Mouse (Mus musculus) forebrain, postnatal 0 days (tissue): ENCODE measurements around the gene Zfp384. TPM values are rescaled to one million over a fixed set of nuclear protein-coding genes. Genes with fewer than 3 reads are reported as not detected.
A peak's percentile ranks its signal among the peaks of the same experiment; 100 is the strongest.
"Not testable (repeated sequence)": the region's sequence is repeated elsewhere in the genome, so short reads cannot be mapped to it uniquely, and the experiment has no call there.

Source experiments
- ATAC-seq: fragments of 200-750 bp; cut with Nextera tagmentation; 2 replicates; pipeline ENCODE4 v1.8.0; 2017; ENCODE audit warnings: mild to moderate bottlenecking, moderate library complexity
- DNase-seq: peaks from one replicate; pipeline ENCODE4 v3.0.0-alpha.2; 2015
- H3K27ac ChIP-seq: fragments of 300-500 bp; sonication (generic); 2 replicates; pipeline ENCODE4 v1.5.1; 2014; ENCODE audit warnings: low read depth, mild to moderate bottlenecking, antibody characterized with exemption, low read length, moderate library complexity, mixed read lengths
- H3K27me3 ChIP-seq: fragments of 300-500 bp; sonication (generic); 2 replicates; pipeline ENCODE4 v1.6.1; 2014; ENCODE audit warnings: mild to moderate bottlenecking, low read length, mixed read lengths; ENCODE audit not compliant: insufficient read depth
- H3K36me3 ChIP-seq: fragments of 300-500 bp; sonication (generic); 2 replicates; pipeline ENCODE4 v1.6.1; 2014; ENCODE audit warnings: mild to moderate bottlenecking, moderate library complexity; ENCODE audit not compliant: insufficient read depth
- H3K4me1 ChIP-seq: fragments of 300-500 bp; sonication (generic); 2 replicates; pipeline ENCODE4 v1.6.1; 2014; ENCODE audit warnings: antibody characterized with exemption; ENCODE audit not compliant: insufficient read depth
- H3K4me2 ChIP-seq: fragments of 300-500 bp; sonication (generic); 2 replicates; pipeline ENCODE4 v1.6.1; 2014; ENCODE audit warnings: low read depth, mild to moderate bottlenecking, moderate library complexity
- H3K4me3 ChIP-seq: fragments of 300-500 bp; sonication (generic); 2 replicates; pipeline ENCODE4 v1.5.1; 2014; ENCODE audit warnings: low read depth, low read length, mixed read lengths
- H3K9ac ChIP-seq: fragments of 300-500 bp; sonication (generic); 2 replicates; pipeline ENCODE4 v1.6.1; 2014; ENCODE audit warnings: mild to moderate bottlenecking
- H3K9me3 ChIP-seq: fragments of 300-500 bp; sonication (generic); 2 replicates; pipeline ENCODE4 v1.6.1; 2016; ENCODE audit warnings: low read length
- CTCF ChIP-seq: sonication (generic); IDR thresholded peaks from 2 replicates; pipeline ENCODE4 v1.5.1; 2016; ENCODE audit warnings: antibody characterized with exemption, control low read depth, low read depth
- WGBS: fragments of 180-500 bp; shearing (Covaris S2); extraction: QIAGEN DNeasy Blood & Tissue Kit; methylation state at CpG from one replicate; pipeline ENCODE4 v1.1.7; 2014; 5-methylcytosine and 5-hydroxymethylcytosine counted together
- polyA plus RNA-seq: library from polyadenylated mRNA; unstranded; fragments of >200 nt; fragmentation: Nextera tagmentation; extraction: Ambion mirVana; gene quantifications from 2 replicates; pipeline ENCODE4 v1.2.1, GENCODE M21; 2015
- total RNA-seq: library from RNA; depleted of rRNA; stranded (reverse); fragments of >200 nt; gene quantifications from 2 replicates; pipeline ENCODE4 v1.2.3, GENCODE M21; 2014

Gene Zfp384
- total and polyA plus RNA-seq, 2 experiments from 2014 or later: 8.4 to 34.5 TPM

GRCm38 (mm10) chr6:125009181-125010073 is 482 bp downstream of the Zfp384 start:
- no peaks in the 10 kb centered on the region for H3K4me1 ChIP-seq
- ATAC-seq (peak; percentile 84), DNase-seq (peak; percentile 86)
- WGBS: under 1% methylated on average over 46 of the region's 78 CpGs
- H3K9ac ChIP-seq: peak overlapping the region; percentile 90
- peak overlapping the region; percentile 72 for H3K4me2 ChIP-seq
- H3K27me3 ChIP-seq: no peaks in the 10 kb centered on the region
- no peak for TF ChIP-seq CTCF
- H3K9me3 ChIP-seq: no peaks in the 10 kb centered on the region
- peak overlapping the region; percentile 97 for H3K27ac ChIP-seq
- H3K36me3 ChIP-seq: peaks cover 8% of the 10 kb centered on the region
- H3K4me3 ChIP-seq: peak overlapping the region; percentile 96

GRCm38 (mm10) chr6:125017682-125018081 is 8.7 kb downstream of the Zfp384 start:
- no peak overlapping the region for H3K27ac ChIP-seq
- ATAC-seq (no peak), DNase-seq (no peak)
- peaks cover 43% of the 10 kb centered on the region for H3K36me3 ChIP-seq
- no peak overlapping the region for H3K4me3 ChIP-seq
- TF ChIP-seq CTCF: no peak
- no peaks in the 10 kb centered on the region for H3K4me1 ChIP-seq
- 98% methylated on average over 3 of the region's 3 CpGs for WGBS
- no peaks in the 10 kb centered on the region for H3K9me3 ChIP-seq
- no peak overlapping the region for H3K4me2 ChIP-seq
- H3K9ac ChIP-seq: no peak overlapping the region
- no peaks in the 10 kb centered on the region for H3K27me3 ChIP-seq

GRCm38 (mm10) chr6:125030532-125030931 is 21.6 kb downstream of the Zfp384 start:
- ATAC-seq, H3K27ac ChIP-seq, H3K4me1 ChIP-seq, H3K9ac ChIP-seq, H3K4me2 ChIP-seq, H3K9me3 ChIP-seq, H3K4me3 ChIP-seq, H3K27me3 ChIP-seq: not testable (repeated sequence)
- peak; percentile 47 for DNase-seq
- WGBS: 28% methylated on average over 7 of the region's 9 CpGs
- H3K36me3 ChIP-seq: peaks cover 56% of the 10 kb centered on the region
- TF ChIP-seq CTCF: peak; percentile 88

GRCm38 (mm10) chr6:125031604-125032003 is 22.7 kb downstream of the Zfp384 start:
- no peak overlapping the region for H3K4me2 ChIP-seq
- no peak for ATAC-seq
- no peak overlapping the region for H3K9ac ChIP-seq
- H3K36me3 ChIP-seq: peaks cover 61% of the 10 kb centered on the region
- H3K27ac ChIP-seq: no peak overlapping the region
- WGBS: 88% methylated on average over 16 of the region's 16 CpGs
- no peaks in the 10 kb centered on the region for H3K27me3 ChIP-seq
- no peaks in the 10 kb centered on the region for H3K9me3 ChIP-seq
- H3K4me1 ChIP-seq: no peaks in the 10 kb centered on the region
- no peak for TF ChIP-seq CTCF
- H3K4me3 ChIP-seq: no peak overlapping the region
- DNase-seq: no peak

- Histone ChIP-seq H3K27ac (no peak overlapping the region), H3K4me2 (no peak overlapping the region; the same call in 1 of the 2 replicates), H3K9me3 (no peaks in the 10 kb centered on the region), H3K4me1 (peaks cover 6% of the 10 kb centered on the region; the same call in 1 of the 2 replicates), H3K27me3 (no peaks in the 10 kb centered on the region), H3K9ac (no peak overlapping the region), H3K4me3 (no peak overlapping the region), H3K36me3 (peaks cover 29% of the 10 kb centered on the region)
- DNase-seq (no peak), ATAC-seq (no peak)
- no peak for TF ChIP-seq CTCF
- 96% methylated on average over 4 of the region's 4 CpGs for WGBS
These were observed 29.7 kb downstream of the Zfp384 start for GRCm38 (mm10) chr6:125038666-125039065.

- WGBS: 7% methylated on average over 8 of the region's 8 CpGs
- DNase-seq: no peak
- Histone ChIP-seq H3K9me3 (no peaks in the 10 kb centered on the region), H3K27me3 (no peaks in the 10 kb centered on the region), H3K9ac (no peak overlapping the region), H3K36me3 (peaks cover 29% of the 10 kb centered on the region), H3K4me3 (peak overlapping the region; percentile 77), H3K4me2 (peak overlapping the region; percentile 37), H3K27ac (no peak overlapping the region), H3K4me1 (peaks cover 6% of the 10 kb centered on the region; the same call in 1 of the 2 replicates)
- TF ChIP-seq CTCF: no peak
- peak; percentile 8; the same call in 1 of the 2 replicates for ATAC-seq
These were observed 30.2 kb downstream of the Zfp384 start for GRCm38 (mm10) chr6:125039131-125039530.

GRCm38 (mm10) chr6:125039533-125040153 is 30.7 kb downstream of the Zfp384 start, which contains the start of gene Ing4:
Ing4 (plus strand) TSS chr6:125039760.
- peak; percentile 96 for DNase-seq
- under 1% methylated on average over 26 of the region's 26 CpGs for WGBS
- peak within 1 kb of the TSS; percentile 73 for H3K4me2 ChIP-seq
- peak within 1 kb of the TSS; percentile 77 for H3K4me3 ChIP-seq
- peak within 1 kb of the TSS; percentile 86 for H3K27ac ChIP-seq
- H3K4me1 ChIP-seq: peaks cover 6% of the 10 kb centered on the region; the same call in 1 of the 2 replicates
- H3K9me3 ChIP-seq: no peaks in the 10 kb centered on the region
- H3K36me3 ChIP-seq: peaks cover 30% of the 10 kb centered on the region
- peak within 1 kb of the TSS; percentile 70 for H3K9ac ChIP-seq
- ATAC-seq: peak; percentile 96
- H3K27me3 ChIP-seq: no peaks in the 10 kb centered on the region
- TF ChIP-seq CTCF: no peak
